Mouse (Mus musculus) brain, embryonic 14.5 days (tissue): ENCODE results near the gene Cotl1.

Experiments
- CTCF ChIP-seq: fragments of 200-500 bp; IDR thresholded peaks from 2 replicates; pipeline ENCODE4 v1.5.1; 2012; ENCODE audit warnings: inconsistent platforms, mild to moderate bottlenecking, moderate library complexity, borderline replicate concordance; ENCODE audit not compliant: insufficient read depth, insufficient read length; ENCODE audit errors: extremely low read depth
- POLR2A ChIP-seq: fragments of 200-500 bp; IDR thresholded peaks from 2 replicates; pipeline ENCODE4 v1.6.1; 2012; ENCODE audit warnings: mild to moderate bottlenecking, inconsistent platforms, borderline replicate concordance; ENCODE audit not compliant: poor library complexity, insufficient read depth, insufficient read length, severe bottlenecking; ENCODE audit errors: extremely low read depth

DNA sequence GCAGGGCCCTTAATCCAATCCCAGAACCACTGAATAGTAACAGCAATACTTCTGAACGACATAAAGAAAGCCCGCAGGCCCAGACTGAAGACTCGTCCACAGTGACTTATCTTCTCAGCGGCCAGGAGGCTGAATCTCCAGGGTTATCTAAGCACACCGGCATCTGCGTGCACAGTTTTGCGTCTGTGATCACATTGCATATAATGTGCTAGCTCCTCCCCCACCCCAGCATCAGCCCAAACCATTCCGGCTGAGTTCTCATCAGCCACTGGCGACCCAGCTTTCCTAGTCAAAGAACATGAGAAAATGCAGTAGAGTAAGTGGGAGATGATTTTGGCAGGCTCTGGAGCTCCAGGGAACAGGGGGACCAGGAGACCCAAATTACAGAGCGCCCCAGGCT, 11.3 kb downstream of the Cotl1 start:
- no peak for TF ChIP-seq POLR2A
- no peak for TF ChIP-seq CTCF
